Mouse (Mus musculus) ES-E14 (cell line): ENCODE measurements around the gene Nfe2l1. TPM values are rescaled to one million over a fixed set of nuclear protein-coding genes. Genes with fewer than 3 reads are reported as not detected.

Source experiments
- DNase-seq: peaks from one replicate; pipeline ENCODE4 v3.0.0-alpha.2; 2013; ENCODE audit warnings: low read depth, low spot score
- H3K27ac ChIP-seq: 2 replicates; pipeline ENCODE4 v1.5.1; 2012; ENCODE audit warnings: low read depth, mild to moderate bottlenecking, low read length, moderate library complexity, mixed read lengths; ENCODE audit not compliant: poor library complexity, insufficient read depth, severe bottlenecking
- H3K36me3 ChIP-seq: 2 replicates; pipeline ENCODE4 v1.6.1; 2012; ENCODE audit warnings: mild to moderate bottlenecking, low read length, moderate library complexity, mixed read lengths; ENCODE audit not compliant: control insufficient read depth, poor library complexity, insufficient read depth, severe bottlenecking
- H3K4me1 ChIP-seq, 2 experiments: fragments of 150-350 bp in 1 of 2; sonication (generic) in 1 of 2; 2 replicates each; pipeline ENCODE4 v1.6.1; 2012; ENCODE audit warnings: low read length in 2 of 2, mild to moderate bottlenecking in 1 of 2, mixed read lengths in 1 of 2; ENCODE audit not compliant: control insufficient read depth in 2 of 2, insufficient read depth in 2 of 2, poor library complexity in 1 of 2
- H3K4me3 ChIP-seq, 2 experiments: fragments of 150-350 bp in 1 of 2; sonication (generic) in 1 of 2; 2 replicates each; pipeline ENCODE4 v1.5.1; 2012; ENCODE audit warnings: low read length in 2 of 2, low read depth in 1 of 2, mild to moderate bottlenecking in 1 of 2, mixed read lengths in 1 of 2; ENCODE audit not compliant: insufficient read depth in 1 of 2, poor library complexity in 1 of 2, severe bottlenecking in 1 of 2
- H3K9ac ChIP-seq: 2 replicates; pipeline ENCODE4 v1.6.1; 2012; ENCODE audit warnings: low read depth, mild to moderate bottlenecking, low read length, mixed read lengths; ENCODE audit not compliant: poor library complexity, insufficient read depth, severe bottlenecking
- H3K9me3 ChIP-seq: fragments of 150-350 bp; sonication (generic); 2 replicates; pipeline ENCODE4 v1.6.1; 2012; ENCODE audit warnings: low read depth, mild to moderate bottlenecking, low read length; ENCODE audit not compliant: control insufficient read depth, insufficient read depth
- CHD2 ChIP-seq: IDR thresholded peaks from 2 replicates; pipeline ENCODE4 v1.6.1; 2014; ENCODE audit warnings: mild to moderate bottlenecking, low read depth, low read length, inconsistent platforms
- HCFC1 ChIP-seq: IDR thresholded peaks from 2 replicates; pipeline ENCODE4 v1.6.1; 2012; ENCODE audit warnings: low read length, inconsistent platforms, borderline replicate concordance; ENCODE audit not compliant: insufficient read depth
- MAFK ChIP-seq: IDR thresholded peaks from 2 replicates; pipeline ENCODE4 v1.6.1; 2014; ENCODE audit warnings: mild to moderate bottlenecking, low read depth, low read length, inconsistent platforms; ENCODE audit not compliant: insufficient read depth
- ZC3H11A ChIP-seq: IDR thresholded peaks from 2 replicates; pipeline ENCODE4 v1.6.1; 2012; ENCODE audit warnings: low read depth, mild to moderate bottlenecking, inconsistent platforms, low read length, borderline replicate concordance
- ZNF384 ChIP-seq: IDR thresholded peaks from 2 replicates; pipeline ENCODE4 v1.6.1; 2012; ENCODE audit warnings: low read depth, low read length, inconsistent platforms
- in situ Hi-C, 2 experiments: fragments of 600-800 bp; cut with MboI; formaldehyde crosslinking; loops; one replicate each; pipeline ENCODE4 v1.15.1; 2025; ENCODE audit warnings: low sequenced_read_pairs in 2 of 2, inconsistent platforms in 1 of 2; ENCODE audit not compliant: unreplicated experiment in 2 of 2
- total RNA-seq: library from RNA; depleted of rRNA; stranded (reverse); fragments of 300-350 nt; gene quantifications from 2 replicates; pipeline ENCODE4 v1.2.3, GENCODE M21; 2012

Nfe2l1 gene
- total RNA-seq, 1 experiment = 166 TPM

- peak within 1 kb of the TSS; percentile 45; the same call in 1 of the 2 replicates for H3K27ac ChIP-seq
- DNase-seq = peak; percentile 99
- in situ Hi-C loops = no loop called here
- peaks cover 13% of the 10 kb centered on the region for H3K36me3 ChIP-seq
- peaks cover 3 to 9% of the 10 kb centered on the region in 2 experiments; a peak in 2 of 4 replicates for H3K4me1 ChIP-seq
- no peaks in the 10 kb centered on the region for H3K9me3 ChIP-seq
- TF ChIP-seq ZNF384 (0 out of 2 replicates have a peak, but pooled peaks have one; percentile 20), ZC3H11A (no peak), HCFC1 (peak; percentile 59; the same call in 1 of the 2 replicates)
- H3K9ac ChIP-seq = peak within 1 kb of the TSS; percentile 75
- H3K4me3 ChIP-seq = peak within 1 kb of the TSS; percentile 82 to 88
Observed at GRCm38 (mm10) chr11:96776968-96777962, 52.5 kb downstream of the Nfe2l1 start, which contains the start of gene Snx11. Gene Snx11 (minus strand): TSS chr11:96777559.

GRCm38 (mm10) chr11:96776068-96776467, 53.7 kb downstream of the Nfe2l1 start:
- TF ChIP-seq CHD2 (no peak), ZC3H11A (no peak), MAFK (no peak), HCFC1 (no peak), ZNF384 (no peak)
- DNase-seq = no peak
- Histone ChIP-seq H3K4me3 (peak overlapping the region in 1 of 2 experiments; percentile 88; a peak in 1 of 4 replicates), H3K4me1 (peaks cover 3 to 8% of the 10 kb centered on the region in 2 experiments; a peak in 2 of 4 replicates), H3K9me3 (no peaks in the 10 kb centered on the region), H3K36me3 (peaks cover 21% of the 10 kb centered on the region), H3K27ac (no peak overlapping the region), H3K9ac (no peak overlapping the region)
- in situ Hi-C loops = no loop called here

GRCm38 (mm10) chr11:96775665-96776064, 54.1 kb downstream of the Nfe2l1 start:
- H3K36me3 ChIP-seq = peaks cover 22% of the 10 kb centered on the region
- in situ Hi-C loops = no loop called here
- H3K4me1 ChIP-seq = peaks cover 3 to 7% of the 10 kb centered on the region in 2 experiments; a peak in 2 of 4 replicates
- H3K4me3 ChIP-seq = no peak overlapping the region
- H3K9me3 ChIP-seq = no peaks in the 10 kb centered on the region
- no peak overlapping the region for H3K9ac ChIP-seq
- H3K27ac ChIP-seq = no peak overlapping the region
- no peak for TF ChIP-seq ZC3H11A
- TF ChIP-seq CHD2 = no peak
- no peak for DNase-seq

GRCm38 (mm10) chr11:96775063-96775462, 54.7 kb downstream of the Nfe2l1 start:
- H3K4me3 ChIP-seq = no peak overlapping the region
- peaks cover 3 to 8% of the 10 kb centered on the region in 2 experiments; a peak in 2 of 4 replicates for H3K4me1 ChIP-seq
- H3K36me3 ChIP-seq = peaks cover 26% of the 10 kb centered on the region
- in situ Hi-C loops = no loop called here
- no peaks in the 10 kb centered on the region for H3K9me3 ChIP-seq
- no peak for DNase-seq
- H3K27ac ChIP-seq = no peak overlapping the region
- no peak for TF ChIP-seq CHD2
- no peak for TF ChIP-seq ZNF384
- TF ChIP-seq ZC3H11A = no peak
- no peak for TF ChIP-seq HCFC1
- TF ChIP-seq MAFK = no peak
- H3K9ac ChIP-seq = peak overlapping the region; percentile 22; the same call in 1 of the 2 replicates
